Mouse (Mus musculus): ENCODE measurements at regions not wholly inside any gene's neighbourhood (a gene's known extent, or its start where the extent isn't known, plus 50 kb on each side); places are given as distances from the start of the nearest gene placed in this dataset.
A peak's percentile ranks its signal among the peaks of the same experiment; 100 is the strongest.

DNA sequence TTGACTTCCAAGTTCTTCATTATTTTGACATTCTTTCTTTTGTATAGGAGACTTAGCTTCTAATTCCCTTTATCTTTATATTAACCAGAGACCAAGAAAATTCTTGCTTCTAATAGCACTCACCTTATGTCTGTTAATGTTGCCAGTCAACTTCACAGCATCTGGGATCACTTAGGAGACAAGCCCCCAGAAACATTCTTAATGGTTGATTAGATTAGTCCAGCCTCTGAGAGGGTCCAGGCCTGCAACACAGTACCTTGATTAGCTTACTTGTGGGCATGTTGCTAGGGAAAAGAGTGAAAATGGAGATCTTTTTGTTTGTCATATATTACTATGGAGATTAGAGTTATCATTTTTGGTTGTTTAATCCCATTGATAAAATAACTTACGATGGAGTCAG, 778.8 kb downstream of the Brinp3 start:
- DNase-seq: no peak

DNA sequence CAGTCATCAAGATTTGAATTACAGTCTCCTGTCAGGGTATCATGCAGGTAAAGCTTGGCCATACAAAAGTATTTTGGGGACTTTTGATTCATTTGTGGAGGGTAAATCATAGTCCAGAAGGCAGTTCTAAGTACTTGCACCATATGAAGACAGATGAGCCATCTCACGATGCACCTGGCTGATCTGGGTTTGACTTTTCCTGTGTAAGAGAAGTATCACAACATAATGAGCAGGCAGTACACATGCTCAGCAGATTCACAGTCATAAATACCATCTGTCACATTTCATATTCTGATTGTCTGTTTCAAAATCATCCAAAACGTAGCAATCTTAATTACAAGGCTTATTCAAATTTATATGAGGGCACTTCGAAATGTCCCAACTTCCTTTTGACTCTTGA, 796.6 kb downstream of the Brinp3 start:
- DNase-seq: no peak

DNA sequence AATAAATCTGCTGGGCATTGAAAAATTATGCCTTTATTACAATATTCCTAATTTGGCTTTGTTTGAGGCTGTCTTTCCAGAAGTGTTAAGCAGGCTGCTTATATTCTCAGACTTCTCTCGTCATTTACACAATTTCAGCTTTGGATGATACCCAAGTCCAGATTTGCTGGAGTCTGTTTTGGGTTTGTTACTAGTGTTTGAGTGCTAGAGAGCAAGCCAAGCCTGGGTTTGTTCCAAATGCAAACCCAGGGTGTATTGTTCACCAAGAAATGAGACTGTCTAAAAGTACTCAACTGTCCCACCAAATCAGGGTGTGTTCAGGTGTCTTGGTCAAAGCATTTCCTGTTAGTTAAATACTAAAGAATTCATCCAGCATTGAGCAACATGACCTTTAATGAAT, 814.7 kb downstream of the Brinp3 start:
- DNase-seq: peak; percentile 4 to 12

DNA sequence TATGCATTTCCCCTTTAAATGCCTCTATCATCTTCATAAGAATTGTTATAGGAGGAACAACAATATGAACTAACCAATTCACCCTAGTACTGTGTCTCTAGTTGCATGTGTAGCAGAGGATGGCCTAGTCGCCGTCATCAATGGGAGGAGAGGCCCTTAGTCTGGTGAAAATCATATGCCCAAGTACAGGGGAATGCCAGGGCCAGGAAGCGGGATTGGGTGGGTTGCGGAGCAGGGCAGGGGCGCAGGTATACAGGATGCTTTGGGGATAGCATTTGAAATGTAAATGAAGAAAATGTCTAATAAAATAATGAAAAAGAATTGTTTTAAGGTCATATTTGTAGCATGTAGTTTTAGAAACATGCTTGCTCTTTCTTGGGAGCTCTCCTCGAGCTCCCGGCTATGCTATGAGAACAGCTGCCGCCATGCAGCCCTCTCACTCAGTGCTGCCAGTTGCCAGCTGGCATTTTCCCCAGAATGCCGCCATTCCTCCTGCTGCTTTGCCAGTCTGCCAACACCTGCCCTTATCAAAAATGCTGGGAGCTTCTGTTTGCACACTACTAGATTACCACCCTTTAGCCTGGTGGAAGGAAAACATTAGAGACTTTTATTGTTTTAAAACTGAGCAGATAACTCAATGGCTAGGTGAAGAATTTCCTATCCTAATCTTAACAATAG, 848.9 kb downstream of the Brinp3 start:
- DNase-seq: peak; percentile 55 to 67

DNA sequence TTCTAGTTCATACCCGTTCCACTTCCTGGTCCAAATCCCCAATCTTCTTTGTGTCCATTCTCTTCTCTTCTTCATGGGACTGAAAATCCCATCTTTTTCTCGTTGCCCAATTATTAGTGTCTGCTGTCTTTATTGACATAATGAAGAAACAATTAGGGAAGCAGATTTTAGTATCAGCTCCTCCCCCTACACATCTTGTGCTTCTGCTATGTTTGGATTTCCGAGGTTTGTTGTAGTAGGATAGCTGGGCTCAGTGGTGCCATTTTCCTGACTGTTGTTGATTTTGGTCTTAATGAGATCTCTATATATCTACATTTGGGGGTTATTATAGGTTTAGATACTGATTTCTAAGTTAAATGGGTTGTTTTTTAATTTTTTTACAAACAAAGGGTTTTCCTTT, 849.5 kb downstream of the Brinp3 start:
- DNase-seq: no peak

Data from heart, adult 18-20 months (tissue).